Mouse (Mus musculus) brain, embryonic 14.5 days (tissue): ENCODE measurements around the gene Mrps15.

Experiments used
- CTCF ChIP-seq: fragments of 200-500 bp; IDR thresholded peaks from 2 replicates; pipeline ENCODE4 v1.5.1; 2012; ENCODE audit warnings: inconsistent platforms, mild to moderate bottlenecking, moderate library complexity, borderline replicate concordance; ENCODE audit not compliant: insufficient read depth, insufficient read length; ENCODE audit errors: extremely low read depth
- POLR2A ChIP-seq: fragments of 200-500 bp; IDR thresholded peaks from 2 replicates; pipeline ENCODE4 v1.6.1; 2012; ENCODE audit warnings: mild to moderate bottlenecking, inconsistent platforms, borderline replicate concordance; ENCODE audit not compliant: poor library complexity, insufficient read depth, insufficient read length, severe bottlenecking; ENCODE audit errors: extremely low read depth

DNA sequence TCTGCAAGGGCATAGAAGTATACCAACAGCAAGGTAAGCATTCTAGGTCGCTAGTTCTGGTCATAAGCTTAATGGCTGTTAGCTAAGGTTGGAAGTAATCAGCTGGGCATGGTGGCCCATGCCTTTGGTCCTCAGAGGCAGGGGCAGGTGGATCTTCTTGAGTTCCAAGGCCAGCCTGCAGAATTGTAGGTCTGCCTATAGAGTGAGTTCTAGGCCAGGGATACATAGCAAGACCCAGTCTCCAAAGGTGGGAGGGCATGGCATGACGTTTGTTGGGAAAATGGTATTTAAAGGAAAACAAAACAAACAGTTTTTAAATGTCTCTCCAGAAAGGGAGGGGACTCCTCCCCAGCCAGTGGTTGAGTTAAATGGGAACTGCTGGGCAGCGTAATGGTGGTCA lies 54.0 kb downstream of the Mrps15 start:
- TF ChIP-seq POLR2A (no peak), CTCF (no peak)
